Mouse (Mus musculus) brain, embryonic 14.5 days (tissue): Measurements from ENCODE around the gene Gm14214.

Source experiments
- CTCF ChIP-seq: fragments of 200-500 bp; IDR thresholded peaks from 2 replicates; pipeline ENCODE4 v1.5.1; 2012; ENCODE audit warnings: inconsistent platforms, mild to moderate bottlenecking, moderate library complexity, borderline replicate concordance; ENCODE audit not compliant: insufficient read depth, insufficient read length; ENCODE audit errors: extremely low read depth
- POLR2A ChIP-seq: fragments of 200-500 bp; IDR thresholded peaks from 2 replicates; pipeline ENCODE4 v1.6.1; 2012; ENCODE audit warnings: mild to moderate bottlenecking, inconsistent platforms, borderline replicate concordance; ENCODE audit not compliant: poor library complexity, insufficient read depth, insufficient read length, severe bottlenecking; ENCODE audit errors: extremely low read depth

GRCm38 (mm10) chr2:154735416-154735815, 34.4 kb downstream of the Gm14214 start:
- TF ChIP-seq POLR2A = no peak
- TF ChIP-seq CTCF = no peak
